Mouse (Mus musculus): ENCODE measurements around the gene Grik2. TPM values are rescaled to one million over a fixed set of nuclear protein-coding genes. Genes with fewer than 3 reads are reported as not detected.

Gene Grik2
- total and polyA plus RNA-seq, 3 experiments = not detected

GRCm38 (mm10) chr10:49639901-49640300, 148.7 kb downstream of the Grik2 start:
- Histone ChIP-seq H3K4me3 (ENCODE audit: control insufficient read depth in 1 of 2, insufficient read depth in 1 of 2, low read depth in 2 of 2, low read length in 2 of 2) (no peak overlapping the region), H3K4me1 (ENCODE audit: control insufficient read depth in 1 of 2, insufficient read depth in 2 of 2, low read length in 2 of 2) (no peaks in the 10 kb centered on the region), H3K27me3 (ENCODE audit: control insufficient read depth in 1 of 2, insufficient read depth in 2 of 2, low read length in 2 of 2) (no peaks in the 10 kb centered on the region), H3K9ac (ENCODE audit: control insufficient read depth, low read depth, low read length, poor library complexity, severe bottlenecking) (no peak overlapping the region), H3K9me3 (replicated peaks; ENCODE audit: insufficient read depth, low read length) (no peaks in the 10 kb centered on the region), H3K27ac (ENCODE audit: control insufficient read depth, low read depth, low read length) (no peak overlapping the region), H3K36me3 (ENCODE audit: control insufficient read depth in 1 of 2, insufficient read depth in 2 of 2, low read length in 2 of 2) (no peaks in the 10 kb centered on the region), H3K79me2 (ENCODE audit: control insufficient read depth, insufficient read depth, low read length, poor library complexity) (no peaks in the 10 kb centered on the region)
- no peak for DNase-seq (ENCODE audit: low read depth, low spot score)
- TF ChIP-seq POLR2AphosphoS2 (IDR thresholded peaks at IDR 0.05; ENCODE audit: low read length) = no peak
- no peak for TF ChIP-seq RCOR1 (IDR thresholded peaks at IDR 0.05; ENCODE audit: low read depth, low read length)
- TF ChIP-seq BHLHE40 (IDR thresholded peaks at IDR 0.05; ENCODE audit: borderline replicate concordance, low read depth, low read length) = no peak
- TF ChIP-seq ETS1 (IDR thresholded peaks at IDR 0.05; ENCODE audit: low read depth, low read length) = no peak

- Histone ChIP-seq H3K4me3 (ENCODE audit: control insufficient read depth in 1 of 2, insufficient read depth in 1 of 2, low read depth in 2 of 2, low read length in 2 of 2) (no peak overlapping the region), H3K79me2 (ENCODE audit: control insufficient read depth, insufficient read depth, low read length, poor library complexity) (no peaks in the 10 kb centered on the region), H3K36me3 (ENCODE audit: control insufficient read depth in 1 of 2, insufficient read depth in 2 of 2, low read length in 2 of 2) (no peaks in the 10 kb centered on the region), H3K9me3 (replicated peaks; ENCODE audit: insufficient read depth, low read length) (no peaks in the 10 kb centered on the region), H3K27ac (ENCODE audit: control insufficient read depth, low read depth, low read length) (no peak overlapping the region), H3K27me3 (ENCODE audit: control insufficient read depth in 1 of 2, insufficient read depth in 2 of 2, low read length in 2 of 2) (no peaks in the 10 kb centered on the region), H3K9ac (ENCODE audit: control insufficient read depth, low read depth, low read length, poor library complexity, severe bottlenecking) (no peak overlapping the region), H3K4me1 (ENCODE audit: control insufficient read depth in 1 of 2, insufficient read depth in 2 of 2, low read length in 2 of 2) (no peaks in the 10 kb centered on the region)
- no peak for TF ChIP-seq E2F4 (IDR thresholded peaks at IDR 0.05; ENCODE audit: borderline replicate concordance, low read depth, low read length)
- no peak for TF ChIP-seq MAX (IDR thresholded peaks at IDR 0.05; ENCODE audit: low read length)
- no peak for TF ChIP-seq TAL1 (IDR thresholded peaks at IDR 0.05; ENCODE audit: low read length)
- TF ChIP-seq SMC3 (IDR thresholded peaks at IDR 0.05; ENCODE audit: low read depth, low read length) = no peak
- no peak for TF ChIP-seq NRF1 (IDR thresholded peaks at IDR 0.05; ENCODE audit: insufficient read depth, low read depth, low read length, poor library complexity, severe bottlenecking)
- TF ChIP-seq MYC (IDR thresholded peaks at IDR 0.05; ENCODE audit: low read depth, low read length) = no peak
- TF ChIP-seq MAFK (IDR thresholded peaks at IDR 0.05; ENCODE audit: borderline replicate concordance, low read depth, low read length) = no peak
- no peak for TF ChIP-seq MAZ (IDR thresholded peaks at IDR 0.05; ENCODE audit: low read depth, low read length)
- no peak for TF ChIP-seq UBTF (IDR thresholded peaks at IDR 0.05; ENCODE audit: borderline replicate concordance, insufficient read depth, low read depth, low read length)
- no peak for TF ChIP-seq EP300 (IDR thresholded peaks at IDR 0.05; ENCODE audit: low read depth in 1 of 2, low read length in 2 of 2)
- TF ChIP-seq POLR2AphosphoS5 (IDR thresholded peaks at IDR 0.05; ENCODE audit: borderline replicate concordance, low read depth, low read length) = no peak
- TF ChIP-seq HCFC1 (IDR thresholded peaks at IDR 0.05; ENCODE audit: low read depth, low read length) = no peak
- TF ChIP-seq CHD2 (IDR thresholded peaks at IDR 0.05; ENCODE audit: low read length) = no peak
- no peak for TF ChIP-seq JUND (IDR thresholded peaks at IDR 0.05; ENCODE audit: low read depth, low read length)
- no peak for DNase-seq (ENCODE audit: low read depth, low spot score)
Observed at GRCm38 (mm10) chr10:49623951-49624350, 164.6 kb downstream of the Grik2 start.

Measured in MEL (cell line).